Mouse (Mus musculus): ENCODE measurements around the gene Tnnt3.

DNA sequence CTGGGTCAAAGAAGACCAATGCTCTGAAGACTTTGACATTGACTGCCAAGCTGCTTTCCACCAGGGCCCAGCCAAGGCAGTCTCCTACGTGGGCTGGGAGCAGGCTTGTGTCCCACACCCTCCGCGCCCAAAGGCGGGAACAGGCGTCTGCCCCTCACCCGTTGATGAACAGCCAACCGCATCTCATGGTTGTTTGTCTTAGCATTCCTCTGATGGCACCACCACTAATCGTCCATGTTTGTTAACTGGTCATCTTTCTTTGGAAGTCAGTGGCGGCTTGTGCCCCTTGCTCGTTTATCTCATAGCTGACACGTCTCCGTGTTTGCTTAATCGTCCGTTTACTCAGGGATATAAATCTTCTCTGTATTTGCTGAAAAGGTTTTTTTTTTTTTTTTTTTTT is 10.9 kb downstream of the Tnnt3 start:
- no peak for TF ChIP-seq CTCF (conservative IDR thresholded peaks at IDR 0.05; ENCODE audit: low read length)
- TF ChIP-seq NANOG (IDR thresholded peaks at IDR 0.05; ENCODE audit: borderline replicate concordance, low read length): no peak
- no peak for TF ChIP-seq POU5F1 (IDR thresholded peaks at IDR 0.05; ENCODE audit: borderline replicate concordance, low read length)
